Mouse (Mus musculus) myocyte (in vitro differentiated cells): Measurements from ENCODE around the gene Pate3.

Experiments used
- CEBPB ChIP-seq: IDR thresholded peaks from 2 replicates; pipeline ENCODE4 v1.6.1; 2011; ENCODE audit warnings: mild to moderate bottlenecking, moderate library complexity; ENCODE audit not compliant: poor library complexity, insufficient read depth, severe bottlenecking
- E2F4 ChIP-seq: IDR thresholded peaks from one replicate; pipeline ENCODE4 v1.6.1; 2011; ENCODE audit warnings: mild to moderate bottlenecking, control low read depth, moderate library complexity; ENCODE audit not compliant: insufficient read depth
- MAX ChIP-seq: IDR thresholded peaks from one replicate; pipeline ENCODE4 v1.6.1; 2011; ENCODE audit warnings: low read depth, mild to moderate bottlenecking, control low read depth
- MYOD1 ChIP-seq, 3 experiments: IDR thresholded peaks; one replicate each; pipeline ENCODE4 v1.6.1; 2011; ENCODE audit warnings: control low read depth in 2 of 3, low read depth in 2 of 3, mild to moderate bottlenecking in 2 of 3, moderate library complexity in 1 of 3; ENCODE audit not compliant: insufficient read length in 2 of 3, control insufficient read depth in 1 of 3
- MYOG ChIP-seq, 3 experiments: IDR thresholded peaks; one replicate each; pipeline ENCODE4 v1.6.1; 2011; ENCODE audit warnings: control low read depth in 2 of 3, low read depth in 2 of 3, mild to moderate bottlenecking in 2 of 3; ENCODE audit not compliant: insufficient read length in 2 of 3, control insufficient read depth in 1 of 3, insufficient read depth in 1 of 3
- POLR2A ChIP-seq: IDR thresholded peaks from one replicate; pipeline ENCODE4 v1.6.1; 2011; ENCODE audit warnings: low read depth, mild to moderate bottlenecking, control low read depth, moderate library complexity; ENCODE audit not compliant: insufficient read length
- POLR2AphosphoS2 ChIP-seq: IDR thresholded peaks from one replicate; pipeline ENCODE4 v1.6.1; 2011; ENCODE audit warnings: low read depth, control low read depth; ENCODE audit not compliant: insufficient read length
- SRF ChIP-seq: IDR thresholded peaks from one replicate; pipeline ENCODE4 v1.6.1; 2011; ENCODE audit warnings: low read depth; ENCODE audit not compliant: control insufficient read depth, insufficient read length
- TCF12 ChIP-seq: IDR thresholded peaks from one replicate; pipeline ENCODE4 v1.6.1; 2011; ENCODE audit warnings: mild to moderate bottlenecking, control low read depth; ENCODE audit not compliant: poor library complexity, insufficient read depth, severe bottlenecking
- TCF3 ChIP-seq: IDR thresholded peaks from one replicate; pipeline ENCODE4 v1.6.1; 2011; ENCODE audit warnings: low read depth, control low read depth; ENCODE audit not compliant: insufficient read length
- USF1 ChIP-seq: IDR thresholded peaks from one replicate; pipeline ENCODE4 v1.6.1; 2011; ENCODE audit warnings: low read depth, mild to moderate bottlenecking, control low read depth, moderate library complexity

- TF ChIP-seq MYOD1 (IDR thresholded peaks at IDR 0.05; ENCODE audit: control insufficient read depth in 1 of 3, insufficient read length in 2 of 3, low read depth in 2 of 3) (no peak), POLR2A (no peak), MAX (no peak), E2F4 (no peak), SRF (no peak), TCF3 (no peak), POLR2AphosphoS2 (no peak), CEBPB (no peak), USF1 (no peak), MYOG (IDR thresholded peaks at IDR 0.05; ENCODE audit: control insufficient read depth in 1 of 3, insufficient read depth in 1 of 3, insufficient read length in 2 of 3, low read depth in 2 of 3) (no peak), TCF12 (no peak)
Measured at GRCm38 (mm10) chr9:35691924-35692323, 43.9 kb upstream of the Pate3 start.
